Mouse (Mus musculus) ES-E14 (cell line): ENCODE results near the gene Usp50.

Source experiments
- MAFK ChIP-seq: IDR thresholded peaks from 2 replicates; pipeline ENCODE4 v1.6.1; 2014; ENCODE audit warnings: mild to moderate bottlenecking, low read depth, low read length, inconsistent platforms; ENCODE audit not compliant: insufficient read depth
- ZNF384 ChIP-seq: IDR thresholded peaks from 2 replicates; pipeline ENCODE4 v1.6.1; 2012; ENCODE audit warnings: low read depth, low read length, inconsistent platforms

DNA sequence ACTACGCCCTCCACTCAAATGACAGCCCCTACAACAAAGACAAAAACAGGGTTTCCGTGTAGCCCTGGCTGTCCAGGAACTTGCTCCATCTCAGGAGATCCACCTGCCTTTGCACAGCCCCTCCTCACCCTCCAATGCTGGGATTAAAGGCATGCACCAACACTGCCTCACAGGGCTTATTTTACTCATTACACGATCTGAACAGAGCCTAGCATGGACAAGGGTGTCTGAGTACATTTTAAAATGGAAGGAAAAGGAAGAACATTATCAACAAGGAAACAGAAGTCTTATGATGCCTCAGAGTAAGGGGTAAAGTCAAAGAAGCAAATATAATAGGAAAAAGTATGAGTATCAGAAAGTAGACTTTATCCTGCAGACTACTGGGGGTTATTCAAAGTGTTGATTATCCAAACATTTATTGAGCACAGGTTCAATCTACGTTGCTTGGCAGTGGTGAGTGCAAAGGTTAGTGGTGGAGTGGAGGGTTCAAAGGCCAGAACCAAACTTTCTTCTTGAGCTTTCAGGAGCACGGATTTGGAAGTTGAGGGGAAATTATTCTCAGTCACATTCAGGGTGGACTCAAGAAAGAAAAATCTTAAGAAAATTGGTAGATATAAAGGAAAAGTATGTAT, 114.5 kb downstream of the Usp50 start:
- no peak for TF ChIP-seq MAFK
- no peak for TF ChIP-seq ZNF384
